Mouse (Mus musculus) lung, postnatal 0 days (tissue): ENCODE measurements around the gene Gm45234.

Experiments used
- CTCF ChIP-seq: IDR thresholded peaks from 2 replicates; pipeline ENCODE4 v1.5.1; 2016; ENCODE audit warnings: antibody characterized with exemption, mild to moderate bottlenecking
- EP300 ChIP-seq: IDR thresholded peaks from 2 replicates; pipeline ENCODE4 v1.6.1; 2016; ENCODE audit warnings: antibody characterized with exemption, mild to moderate bottlenecking, control low read depth

GRCm38 (mm10) chr6:124694166-124694955 is 61.5 kb downstream of the Gm45234 start:
- no peak for TF ChIP-seq CTCF
- TF ChIP-seq EP300, result peak; percentile 41; the same call in 1 of the 2 replicates
